Mouse (Mus musculus): ENCODE results near the gene Kif27. TPM values are rescaled to one million over a fixed set of nuclear protein-coding genes. Genes with fewer than 3 reads are reported as not detected.

Gene Kif27
- total RNA-seq, 2 experiments from 2014 or later: 2.0 to 3.6 TPM

GRCm38 (mm10) chr13:58295582-58295981 is 63.3 kb downstream of the Kif27 start:
- intact Hi-C loops (cut with DNase I): no loop called here
- no peak for DNase-seq (ENCODE audit: extremely low spot score in 1 of 2, low spot score in 2 of 2)

DNA sequence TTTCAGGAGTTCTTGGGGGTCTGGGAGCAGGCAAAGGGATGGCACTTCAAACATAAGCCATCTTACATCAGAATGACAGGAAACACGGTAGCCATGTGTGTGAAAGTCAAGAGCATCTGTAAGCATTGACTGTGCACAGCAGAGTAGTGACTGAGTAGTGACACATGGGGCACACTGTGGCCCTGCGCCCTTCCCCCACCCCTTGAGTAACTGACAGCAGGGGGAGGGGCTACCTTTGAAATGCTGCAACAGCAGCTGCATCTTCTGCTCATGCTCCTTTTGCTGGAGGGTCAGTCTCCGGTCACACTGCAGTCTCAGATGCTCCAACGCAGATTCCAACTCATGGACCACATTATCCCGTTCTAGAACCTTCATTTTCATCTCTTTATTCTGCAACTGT is 66.1 kb downstream of the Kif27 start:
- DNase-seq (ENCODE audit: extremely low spot score in 1 of 2, low spot score in 2 of 2): no peak
- intact Hi-C loops (cut with DNase I): no loop called here

DNA sequence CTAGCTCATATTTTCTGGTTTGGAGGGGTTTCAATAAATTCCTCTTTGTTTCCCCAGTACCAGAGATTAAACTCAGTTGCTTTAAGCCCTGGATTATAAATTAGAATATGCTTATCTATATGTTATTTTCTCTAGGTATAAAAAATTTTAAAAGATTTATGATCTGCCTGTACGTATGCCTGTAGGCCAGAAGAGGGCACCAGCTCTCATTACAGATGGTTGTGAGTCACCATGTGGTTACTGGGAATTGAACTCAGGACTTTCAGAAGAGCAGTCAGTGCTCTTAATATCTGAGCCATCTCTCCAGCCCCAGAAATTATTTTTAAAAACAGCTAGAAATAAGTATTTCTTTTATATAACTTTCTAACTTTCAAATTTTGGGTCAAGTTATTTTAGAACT is 69.6 kb downstream of the Kif27 start:
- intact Hi-C loops (cut with DNase I): loop anchor here (5.0 to 10.0 kb wide), 2 partner anchors 98 to 255 kb away; partner anchors contain the start of gene 2210016F16Rik
- no peak for DNase-seq (ENCODE audit: extremely low spot score in 1 of 2, low spot score in 2 of 2)

GRCm38 (mm10) chr13:58287822-58288221 is 71.1 kb downstream of the Kif27 start:
- intact Hi-C loops (cut with DNase I): loop anchor here (1.0 to 10.0 kb wide), 3 partner anchors 99 to 301 kb away; partner anchors contain the start of gene 2210016F16Rik
- peak; percentile 62 to 89 for DNase-seq (ENCODE audit: extremely low spot score in 1 of 2, low spot score in 2 of 2)

- no peak for DNase-seq (ENCODE audit: extremely low spot score in 1 of 2, low spot score in 2 of 2)
- intact Hi-C loops (cut with DNase I): loop anchor here (10.0 kb wide), 1 partner anchor 261 kb away; no protein-coding TSS in a partner anchor
These were observed 75.5 kb downstream of the Kif27 start for GRCm38 (mm10) chr13:58283466-58283865.

- intact Hi-C loops (cut with DNase I): loop anchor here (10.0 kb wide), 1 partner anchor 263 kb away; no protein-coding TSS in a partner anchor
- DNase-seq (ENCODE audit: extremely low spot score in 1 of 2, low spot score in 2 of 2): no peak
These were observed 77.0 kb downstream of the Kif27 start for GRCm38 (mm10) chr13:58281936-58282335.

DNA sequence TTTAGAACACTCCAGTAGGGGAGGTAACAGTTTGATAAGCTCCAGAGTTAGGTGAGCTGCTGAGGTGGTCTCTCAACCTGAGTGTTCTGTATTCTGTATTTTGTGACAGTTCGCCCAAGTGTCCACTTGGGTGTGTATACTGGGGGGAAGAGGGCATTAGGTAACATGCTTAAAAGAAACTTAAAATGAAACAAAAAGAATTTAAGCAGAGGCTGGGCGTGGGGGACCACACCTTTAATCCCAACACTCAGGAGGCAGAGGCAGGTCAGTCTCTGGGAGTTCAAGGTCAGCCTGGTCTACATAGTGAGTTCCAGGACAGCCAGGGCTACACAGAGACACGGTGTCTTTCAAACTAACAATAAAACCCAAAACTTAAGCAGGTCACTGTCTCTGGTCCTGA is 78.4 kb downstream of the Kif27 start:
- intact Hi-C loops (cut with DNase I): loop anchor here (10.0 kb wide), 1 partner anchor 264 kb away; no protein-coding TSS in a partner anchor
- DNase-seq (ENCODE audit: extremely low spot score in 1 of 2, low spot score in 2 of 2): no peak

DNA sequence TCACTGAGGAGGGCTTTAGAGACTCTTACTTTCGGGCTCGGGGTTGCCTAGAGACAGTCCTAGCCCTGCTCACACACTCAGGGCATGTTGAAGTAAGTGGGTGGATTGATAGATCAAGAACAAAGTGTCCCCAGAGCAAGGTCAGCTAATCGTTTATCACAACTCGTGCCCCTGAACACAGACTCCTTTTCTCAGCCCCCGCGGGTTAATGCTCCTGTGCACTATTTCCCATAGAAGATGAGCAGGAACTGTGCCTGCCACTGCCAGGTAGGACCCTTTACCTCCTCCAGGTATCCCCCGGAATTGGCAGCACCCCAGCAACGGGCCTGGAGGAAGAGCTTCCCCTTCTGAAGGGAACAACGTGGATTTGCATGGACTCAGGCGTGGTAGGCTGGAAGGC is 82.7 kb downstream of the Kif27 start:
- intact Hi-C loops (cut with DNase I): no loop called here
- peak in 1 of 2 experiments; percentile 34 for DNase-seq (ENCODE audit: extremely low spot score in 1 of 2, low spot score in 2 of 2)

GRCm38 (mm10) chr13:58275599-58275998 is 83.3 kb downstream of the Kif27 start, which contains the start of gene Gkap1:
Gkap1 (minus strand) TSS chr13:58275699.
- no peak for DNase-seq (ENCODE audit: extremely low spot score in 1 of 2, low spot score in 2 of 2)
- intact Hi-C loops (cut with DNase I): no loop called here

- intact Hi-C loops (cut with DNase I): no loop called here
- DNase-seq (ENCODE audit: extremely low spot score in 1 of 2, low spot score in 2 of 2): no peak
These were observed 83.8 kb downstream of the Kif27 start for GRCm38 (mm10) chr13:58275076-58275475.

DNA sequence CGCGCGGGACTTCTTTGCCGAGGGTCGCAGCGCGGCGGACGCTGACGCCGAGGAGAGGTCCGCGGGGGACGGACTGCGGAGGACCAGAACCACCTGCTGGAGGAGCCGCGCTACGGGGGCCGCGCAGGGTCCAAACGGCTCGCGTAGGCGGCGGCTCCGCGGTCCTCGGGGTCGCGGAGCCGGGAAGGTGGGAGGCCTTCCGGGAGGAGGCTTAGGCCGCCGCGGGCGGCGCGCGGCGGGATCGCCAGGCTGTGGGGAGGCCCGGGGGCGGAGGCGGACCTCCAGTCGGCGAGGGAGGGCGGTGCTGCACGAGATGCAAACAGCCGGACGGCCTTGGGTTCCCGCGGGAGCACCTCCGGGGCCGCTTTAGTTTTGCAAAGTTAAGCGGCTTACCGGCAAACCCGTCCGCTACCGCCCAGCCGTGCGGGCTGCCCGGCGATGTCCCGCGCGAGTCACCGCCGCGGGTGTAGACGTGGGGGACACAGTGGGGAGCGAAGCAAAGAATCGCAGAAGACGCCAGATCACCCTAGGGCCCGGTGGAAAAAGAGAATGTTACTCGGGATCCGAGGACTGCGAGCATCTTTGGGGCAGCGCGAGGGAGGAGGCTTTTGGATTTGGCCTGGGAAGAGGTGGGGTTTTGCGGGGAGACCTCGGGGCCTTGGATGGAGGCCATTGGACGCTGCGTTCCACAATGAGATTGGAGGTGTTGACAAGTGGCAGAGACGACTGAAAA is 84.5 kb downstream of the Kif27 start:
- peak; percentile 17 to 85 for DNase-seq (ENCODE audit: extremely low spot score in 1 of 2, low spot score in 2 of 2)
- intact Hi-C loops (cut with DNase I): no loop called here

DNA sequence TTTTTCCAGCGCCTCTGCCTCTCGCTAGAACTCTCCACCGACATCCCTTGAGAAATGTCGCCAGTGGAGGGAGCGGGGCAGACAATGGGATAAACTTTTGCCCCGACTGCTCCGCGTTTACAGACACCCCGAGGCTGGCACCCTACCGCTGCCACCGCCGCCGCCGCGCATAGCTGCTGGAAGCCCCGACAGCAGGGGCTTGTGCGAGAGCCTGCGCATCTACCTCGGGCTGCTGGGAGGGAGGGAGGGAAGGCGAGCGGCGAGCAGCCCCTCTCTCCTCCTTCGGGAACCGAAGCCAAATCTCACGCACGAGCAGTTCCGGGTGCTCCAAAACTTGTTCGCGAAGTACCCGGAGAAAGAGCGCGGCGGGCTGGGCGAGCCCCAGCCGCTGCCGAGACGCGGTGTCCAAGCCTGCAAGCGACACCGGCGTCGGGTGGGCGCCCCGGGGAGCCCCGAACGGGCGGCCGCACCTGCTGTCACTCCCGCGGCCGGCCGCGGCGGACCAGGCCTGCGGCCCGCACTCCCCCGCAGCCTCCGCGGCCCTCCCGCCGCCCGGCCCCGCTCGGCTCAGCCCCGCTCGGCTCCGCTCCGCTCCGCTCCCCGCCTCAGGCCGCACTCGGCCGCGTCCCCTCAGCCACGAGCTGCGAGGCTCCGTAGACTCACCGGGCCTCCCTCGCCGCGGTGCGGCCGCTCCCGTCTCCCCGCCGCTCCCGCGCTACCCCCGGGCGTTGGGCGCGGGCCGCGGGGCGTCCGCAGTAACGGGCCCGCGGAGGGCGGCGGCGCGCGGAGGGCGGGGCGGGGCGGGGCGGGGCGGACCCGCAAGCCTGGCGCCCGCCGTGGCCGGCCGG is 85.3 kb downstream of the Kif27 start:
- DNase-seq (ENCODE audit: extremely low spot score in 1 of 2, low spot score in 2 of 2): peak in 1 of 2 experiments; percentile 58
- intact Hi-C loops (cut with DNase I): no loop called here

DNA sequence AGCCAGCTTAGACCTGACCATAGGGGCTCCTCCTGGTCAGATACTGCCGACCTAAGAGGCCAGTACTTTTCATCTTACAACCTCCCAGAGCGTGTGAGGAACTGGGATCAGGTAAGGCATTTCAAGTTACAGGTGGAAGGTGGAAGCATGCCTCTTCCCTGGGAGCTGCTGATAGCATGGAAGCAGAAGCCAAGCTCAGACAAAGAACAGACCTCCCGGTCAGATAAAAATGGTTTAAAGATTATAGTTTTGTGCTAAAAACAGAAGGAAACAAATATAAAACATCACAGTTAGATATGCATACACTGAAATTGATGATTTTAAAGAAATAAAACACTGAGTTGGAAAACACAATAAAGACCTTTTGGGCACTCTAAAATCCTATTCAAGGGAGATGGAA is 92.1 kb downstream of the Kif27 start:
- intact Hi-C loops (cut with DNase I): no loop called here
- DNase-seq (ENCODE audit: extremely low spot score in 1 of 2, low spot score in 2 of 2): no peak

GRCm38 (mm10) chr13:58263546-58263945 is 95.4 kb downstream of the Kif27 start:
- no peak for DNase-seq (ENCODE audit: extremely low spot score in 1 of 2, low spot score in 2 of 2)
- intact Hi-C loops (cut with DNase I): no loop called here

DNA sequence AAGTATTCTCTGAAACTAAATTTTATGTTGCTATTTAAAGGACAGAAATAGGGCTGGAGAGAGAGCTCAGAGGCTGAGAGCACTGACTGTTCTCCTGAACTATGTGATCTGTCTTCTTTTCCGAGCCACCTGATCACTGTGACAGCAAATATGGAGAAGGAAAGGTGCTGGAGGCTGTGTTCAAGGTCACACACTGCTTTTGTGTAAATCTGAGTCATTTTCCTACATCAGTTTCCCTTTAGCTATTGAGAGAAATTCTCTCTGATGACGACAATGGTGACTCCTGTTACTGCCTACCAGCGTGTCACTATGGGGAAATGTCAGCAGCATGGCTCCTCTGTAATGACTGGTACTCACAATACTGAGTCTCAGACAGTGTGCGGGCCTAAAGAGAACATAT is 97.2 kb downstream of the Kif27 start:
- intact Hi-C loops (cut with DNase I): no loop called here
- no peak for DNase-seq (ENCODE audit: extremely low spot score in 1 of 2, low spot score in 2 of 2)

- no peak for DNase-seq (ENCODE audit: extremely low spot score in 1 of 2, low spot score in 2 of 2)
These were observed 105.7 kb downstream of the Kif27 start for GRCm38 (mm10) chr13:58253268-58253667.

GRCm38 (mm10) chr13:58248957-58249356 is 110.0 kb downstream of the Kif27 start:
- intact Hi-C loops (cut with DNase I): no loop called here

More at GRCm38 (mm10) chr13:58253268-58253667, 105.7 kb downstream of the Kif27 start:
- intact Hi-C loops (cut with DNase I): no loop called here

More at GRCm38 (mm10) chr13:58248957-58249356, 110.0 kb downstream of the Kif27 start:
- no peak for DNase-seq (ENCODE audit: extremely low spot score in 1 of 2, low spot score in 2 of 2)
